Mouse (Mus musculus) CH12F3 (cell line): ENCODE data around the gene Edn2.

Experiments used
- in situ Hi-C: fragments of 300-500 bp; cut with MboI; formaldehyde crosslinking; loops from 2 replicates; pipeline ENCODE4 v1.14.3; 2020; ENCODE audit warnings: low sequenced_read_pairs

The Edn2 gene

DNA sequence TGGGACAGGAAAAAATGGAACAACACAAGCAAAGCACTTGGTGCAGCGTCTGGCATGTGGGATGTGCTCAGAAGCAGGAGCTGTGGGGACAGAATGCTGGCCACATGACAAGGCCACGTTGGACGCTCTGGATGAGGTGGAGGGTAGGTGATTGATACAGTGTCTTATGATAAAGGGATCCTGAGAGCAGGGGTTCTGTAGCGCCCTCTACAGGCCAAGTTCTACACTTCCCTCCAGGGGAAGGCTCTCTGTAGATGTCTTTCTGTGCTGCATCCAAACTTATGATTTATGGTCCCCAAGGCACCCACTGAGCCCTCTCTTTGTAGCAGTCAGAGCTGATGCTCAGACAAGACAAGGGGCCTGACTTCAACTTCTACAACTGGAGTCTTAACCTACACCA, 8.4 kb upstream of the Edn2 start:
- in situ Hi-C loops: no loop called here

DNA sequence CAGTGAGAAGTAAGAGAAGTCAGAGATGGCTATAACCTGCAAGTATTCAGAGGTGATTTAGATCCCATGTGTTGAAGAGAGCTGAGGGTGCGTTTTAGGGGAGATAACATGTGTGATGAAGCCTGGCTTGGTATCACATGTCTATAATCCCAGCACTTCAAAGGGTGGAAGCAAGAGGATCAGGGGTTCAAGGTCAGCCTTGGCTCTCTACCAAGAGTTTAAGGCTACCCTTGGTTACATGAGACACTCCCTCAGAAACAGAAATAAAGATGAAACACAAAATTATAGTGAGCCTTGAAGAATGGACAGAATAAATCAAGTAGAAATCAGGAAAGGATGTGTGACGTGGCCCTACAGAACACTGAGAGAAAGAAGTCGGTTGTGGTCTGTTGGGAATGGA, 7.3 kb upstream of the Edn2 start:
- in situ Hi-C loops: no loop called here

DNA sequence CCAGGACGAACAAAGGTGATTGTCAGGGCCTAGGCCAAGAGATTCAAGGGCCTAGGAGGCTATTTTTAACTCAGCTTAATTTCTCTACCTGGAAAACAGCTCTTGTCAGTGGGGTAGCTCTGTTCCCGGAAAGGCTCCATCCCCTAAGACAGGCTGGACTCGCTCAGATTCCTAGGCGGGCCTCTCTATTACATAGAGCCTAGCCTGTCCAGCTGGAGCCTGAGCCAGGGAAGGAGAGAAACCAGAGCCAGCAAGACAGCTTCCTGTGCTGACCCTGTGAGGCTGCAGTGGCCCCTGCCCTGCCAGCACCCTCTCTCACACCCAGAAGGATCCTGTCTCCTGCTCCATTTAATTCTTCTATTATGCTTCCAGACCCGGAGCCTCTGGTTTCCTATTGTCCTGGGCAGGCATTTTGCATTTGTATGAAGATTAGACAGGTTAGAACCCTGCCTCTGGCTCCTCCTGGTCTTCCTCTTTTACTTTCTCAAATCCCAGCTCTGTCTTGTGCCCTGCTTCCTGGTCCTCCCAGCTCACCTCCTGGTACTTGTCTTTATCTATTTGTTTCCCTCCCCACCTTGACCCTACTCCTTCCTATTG, 2.2 kb upstream of the Edn2 start:
- in situ Hi-C loops: no loop called here

DNA sequence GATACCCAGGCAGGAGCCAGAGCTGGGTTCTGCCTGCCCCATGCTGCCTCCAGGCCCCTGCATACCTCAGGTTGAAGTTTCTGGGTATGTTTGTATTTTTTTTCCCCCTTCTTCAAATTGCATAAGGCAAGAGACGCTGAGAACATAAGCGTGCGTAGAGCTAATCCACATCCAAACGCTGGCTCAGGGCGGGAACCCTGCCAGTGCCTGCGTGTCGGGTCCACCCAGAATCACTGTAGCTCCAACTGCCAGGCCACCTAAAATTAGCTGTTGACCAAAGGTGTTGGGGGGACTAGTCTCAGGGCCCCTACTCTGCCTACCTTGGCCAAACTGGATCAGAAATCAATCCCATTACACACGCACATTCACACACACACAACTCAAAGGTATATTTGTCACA, 1.6 kb downstream of the Edn2 start:
- in situ Hi-C loops: no loop called here

DNA sequence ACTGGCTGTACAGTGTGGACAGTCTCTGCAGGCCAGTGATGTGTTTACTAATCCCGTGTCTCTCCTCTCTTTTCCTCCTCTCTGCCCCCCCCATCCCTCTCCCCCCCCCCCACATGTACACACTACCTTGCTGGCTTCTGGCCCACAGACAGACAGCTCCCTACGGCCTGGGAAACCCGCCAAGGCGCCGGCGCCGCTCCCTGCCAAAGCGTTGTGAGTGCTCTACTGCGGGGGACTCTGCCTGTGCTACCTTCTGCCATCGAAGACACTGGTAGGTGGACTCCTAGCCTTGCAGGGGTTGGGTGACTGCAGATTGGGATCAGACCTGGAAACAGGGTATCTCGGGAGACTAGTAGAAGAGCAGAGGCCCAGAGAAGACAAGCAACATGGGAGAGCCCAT, 2.2 kb downstream of the Edn2 start:
- in situ Hi-C loops: no loop called here

DNA sequence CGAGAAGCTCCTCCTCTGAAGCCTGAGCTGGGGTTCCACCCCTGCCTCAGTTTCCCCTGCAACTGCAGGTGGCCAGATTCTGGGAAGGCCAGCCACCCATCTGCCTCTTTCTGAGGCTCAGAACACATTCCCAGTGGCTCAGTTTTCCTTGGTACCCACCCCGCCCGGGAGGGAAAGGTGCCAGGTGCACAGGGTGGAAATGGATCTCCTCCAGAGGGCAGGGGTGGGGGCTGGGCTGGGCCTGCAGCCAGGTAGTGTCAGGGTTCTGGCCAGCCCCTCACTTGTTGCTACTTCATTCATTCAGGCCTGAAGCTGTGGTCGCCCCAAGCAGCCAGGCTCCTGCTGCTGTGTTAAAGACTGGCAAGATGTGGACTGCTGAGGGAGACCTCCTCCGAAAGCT, 3.3 kb downstream of the Edn2 start:
- in situ Hi-C loops: no loop called here

DNA sequence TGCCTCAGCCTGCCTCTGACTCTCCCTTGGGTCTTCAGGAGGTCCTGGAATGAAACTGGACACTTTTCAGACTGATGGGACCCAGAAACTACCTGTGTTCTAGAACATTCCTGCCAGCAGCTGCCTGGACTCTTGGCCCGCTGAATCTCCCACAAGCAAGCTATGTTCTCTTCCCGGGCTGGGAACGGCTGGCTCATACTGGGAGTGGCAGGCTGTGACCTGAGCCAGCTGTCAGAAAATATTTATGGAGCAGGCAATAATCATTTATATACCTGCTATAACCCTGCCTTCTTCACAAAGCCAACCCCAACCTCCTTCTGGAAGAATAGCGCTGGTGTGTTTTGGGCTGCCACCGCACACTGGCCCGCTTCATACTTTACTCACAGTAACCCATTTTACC, 6.8 kb downstream of the Edn2 start:
- in situ Hi-C loops: no loop called here

DNA sequence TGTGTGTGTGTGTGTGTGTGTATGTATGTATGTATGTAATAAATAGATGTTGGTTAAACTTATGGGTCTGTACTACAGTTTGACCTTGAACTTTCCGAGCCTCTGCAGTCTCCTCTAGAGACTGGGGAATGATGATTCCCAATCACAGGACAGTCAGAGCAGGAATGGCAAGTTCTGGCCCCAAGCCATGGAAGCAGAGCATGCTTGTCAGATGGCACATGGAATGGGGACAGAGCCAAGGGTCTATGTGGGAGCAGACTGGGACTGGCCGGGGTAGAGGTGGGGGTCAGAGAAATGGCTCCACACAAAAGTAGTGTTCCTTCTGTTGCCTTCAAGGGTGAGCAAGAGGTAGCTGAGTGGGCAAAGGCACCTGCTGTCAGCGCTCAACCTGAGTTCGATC, 7.3 kb downstream of the Edn2 start:
- in situ Hi-C loops: no loop called here

DNA sequence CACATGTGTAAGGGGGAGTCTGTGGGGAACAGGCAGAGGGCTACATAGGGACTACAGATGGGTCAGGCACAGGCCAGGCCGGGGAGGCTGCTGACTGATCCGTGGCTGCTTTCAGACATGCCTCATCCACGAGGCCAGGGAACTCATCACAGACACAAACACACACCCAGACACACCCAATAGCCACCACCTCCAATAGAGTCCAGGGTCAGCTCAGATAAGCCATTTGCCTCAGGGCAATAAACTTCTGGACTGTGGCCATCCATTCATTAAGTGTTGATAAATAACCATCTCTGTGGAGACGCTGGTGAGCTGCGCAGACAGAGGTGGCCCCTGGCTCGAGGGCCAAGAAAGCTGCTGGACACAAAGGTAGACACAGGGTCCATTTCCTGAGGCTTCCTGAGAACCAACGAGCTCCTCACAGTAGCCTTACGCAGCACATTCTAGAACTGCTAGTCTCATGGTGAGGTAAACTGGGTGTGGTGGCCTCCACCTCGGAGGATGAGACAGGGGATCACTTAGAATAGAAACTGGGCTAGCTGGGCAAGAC, 9.5 kb downstream of the Edn2 start:
- in situ Hi-C loops: no loop called here

DNA sequence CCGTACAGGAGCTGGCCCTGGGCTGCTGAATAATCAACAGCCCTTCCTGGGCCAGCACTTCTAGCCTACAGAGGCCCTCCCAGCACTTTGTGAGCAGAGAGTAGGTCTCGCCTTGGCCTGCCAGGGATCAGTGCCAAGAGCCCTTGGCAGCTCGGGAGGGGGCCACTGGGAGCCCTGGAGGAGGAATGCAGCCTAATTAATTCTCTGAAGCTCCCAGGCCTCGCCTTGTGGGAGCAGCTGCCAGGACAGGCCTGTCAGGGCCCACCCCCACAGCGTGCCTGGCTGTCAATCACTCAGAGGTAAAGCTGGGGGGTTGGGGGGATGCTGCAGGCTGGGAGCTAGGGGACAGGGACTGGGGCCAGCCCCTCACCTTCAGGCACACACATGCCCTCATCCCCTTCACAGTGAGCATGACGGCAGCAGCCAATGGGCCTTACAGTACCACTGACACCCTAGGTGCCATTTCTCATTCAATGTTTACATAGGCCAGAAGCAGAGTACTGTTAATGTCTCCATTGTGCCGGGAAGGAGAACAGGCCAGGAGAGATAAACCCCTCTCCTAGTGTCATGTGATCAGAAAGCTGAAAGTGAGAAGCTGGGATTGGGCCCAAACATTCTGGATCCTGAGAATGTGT, 11.2 kb downstream of the Edn2 start:
- in situ Hi-C loops: no loop called here

DNA sequence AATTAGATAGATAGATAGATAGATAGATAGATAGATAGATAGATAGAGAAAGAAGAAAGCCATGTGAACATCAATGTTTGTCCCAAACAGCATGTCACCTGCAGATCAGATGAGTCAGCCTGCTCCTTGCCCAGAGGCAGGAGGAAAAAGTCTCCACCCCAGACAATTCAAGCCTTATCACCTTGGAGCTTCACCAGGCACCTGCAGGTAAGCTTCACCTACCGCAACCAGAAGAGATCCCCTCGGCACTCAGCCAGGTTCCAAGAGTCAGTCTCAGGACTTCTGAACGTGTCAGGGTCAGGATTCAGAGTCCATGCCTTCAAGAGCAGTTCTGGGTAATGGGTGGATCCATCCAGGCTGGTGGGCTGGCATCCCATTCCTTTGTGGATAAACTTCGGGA, 18.1 kb downstream of the Edn2 start:
- in situ Hi-C loops: no loop called here

DNA sequence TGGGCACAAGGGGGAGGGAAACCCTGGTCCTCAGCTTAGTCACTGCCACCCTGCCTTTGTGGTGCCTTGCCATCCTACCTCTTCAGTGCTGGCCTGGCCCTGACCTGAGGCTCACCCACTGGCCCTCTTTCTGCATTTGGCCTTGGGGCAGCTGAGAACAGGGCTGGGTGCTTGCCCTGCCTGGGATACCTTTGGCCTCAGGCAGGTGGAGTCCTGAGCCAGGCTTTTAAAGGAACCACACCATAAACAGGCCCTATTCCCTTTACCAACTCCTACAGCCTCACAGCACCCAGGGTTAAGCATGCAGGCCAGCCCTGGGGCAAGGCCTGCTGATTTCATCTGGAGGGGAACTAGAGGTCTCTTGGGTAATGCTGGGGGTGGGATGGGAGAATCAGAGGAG, 19.5 kb downstream of the Edn2 start:
- in situ Hi-C loops: no loop called here

DNA sequence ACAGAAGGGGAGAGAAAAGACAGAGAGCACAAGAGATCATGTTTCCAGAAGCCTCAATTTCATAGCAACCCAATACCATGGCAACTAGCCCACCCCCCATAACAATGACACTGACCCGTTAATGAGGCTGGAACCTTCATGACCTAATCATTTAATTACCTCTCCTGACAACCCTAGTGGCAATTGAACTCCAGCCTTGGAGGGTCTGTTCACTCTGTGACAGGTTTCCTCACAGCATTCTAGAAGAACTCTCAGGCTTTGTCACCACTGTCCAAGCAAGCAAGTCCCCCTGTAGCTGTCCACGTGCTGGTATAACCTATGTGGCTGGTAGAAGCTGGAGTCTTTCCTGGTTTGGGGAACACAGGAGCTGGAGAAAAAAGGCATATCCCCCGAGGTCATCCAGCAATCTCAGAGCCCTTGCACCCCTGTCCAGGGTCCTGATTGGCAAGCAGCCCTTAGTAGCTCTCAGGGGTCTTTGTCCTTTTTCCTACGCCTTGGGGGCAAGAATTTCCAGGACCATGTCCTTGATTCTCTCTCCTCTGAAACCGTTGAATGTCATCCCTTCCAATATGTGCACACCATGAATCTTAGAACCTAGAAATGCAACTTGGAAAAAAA, 23.5 kb downstream of the Edn2 start:
- in situ Hi-C loops: no loop called here

DNA sequence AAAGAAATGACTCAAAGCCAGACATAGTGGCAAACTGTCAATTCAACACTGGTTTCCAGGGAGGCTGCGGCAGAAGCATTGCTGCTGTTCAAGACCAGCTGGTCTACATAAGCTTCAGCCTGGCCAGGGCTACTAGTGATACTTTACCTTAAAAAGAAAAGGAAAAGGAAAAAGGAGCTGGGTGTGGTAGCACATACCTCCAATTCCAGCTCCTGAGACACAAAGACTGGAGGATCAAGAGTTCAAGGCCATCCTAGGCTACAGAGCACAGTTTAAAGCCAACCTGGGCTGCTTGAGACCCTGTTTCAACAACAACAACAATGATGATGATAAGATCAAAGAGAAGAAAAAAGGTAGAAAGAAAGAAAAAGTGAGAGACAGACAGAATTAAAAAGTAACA, 25.4 kb downstream of the Edn2 start:
- in situ Hi-C loops: no loop called here

DNA sequence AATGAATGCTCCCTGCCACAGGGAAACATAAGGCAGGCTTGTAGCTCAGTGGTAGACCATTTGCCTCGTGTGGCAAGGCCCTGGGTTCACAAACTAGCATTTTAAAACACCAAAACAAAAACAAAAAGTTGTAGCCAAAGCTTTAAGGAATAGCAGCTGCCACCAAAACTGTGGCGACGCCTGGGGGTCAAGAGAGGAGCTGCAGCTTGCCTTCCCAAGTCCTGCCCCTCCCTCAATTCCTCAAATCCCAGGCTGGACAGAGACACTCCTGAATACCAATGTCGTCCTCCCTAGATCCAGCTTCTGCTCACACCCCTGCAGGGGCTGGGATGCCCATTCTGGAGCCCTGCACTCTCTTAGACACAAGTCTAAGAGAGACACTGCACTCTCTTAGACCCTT, 25.9 kb downstream of the Edn2 start:
- in situ Hi-C loops: no loop called here

DNA sequence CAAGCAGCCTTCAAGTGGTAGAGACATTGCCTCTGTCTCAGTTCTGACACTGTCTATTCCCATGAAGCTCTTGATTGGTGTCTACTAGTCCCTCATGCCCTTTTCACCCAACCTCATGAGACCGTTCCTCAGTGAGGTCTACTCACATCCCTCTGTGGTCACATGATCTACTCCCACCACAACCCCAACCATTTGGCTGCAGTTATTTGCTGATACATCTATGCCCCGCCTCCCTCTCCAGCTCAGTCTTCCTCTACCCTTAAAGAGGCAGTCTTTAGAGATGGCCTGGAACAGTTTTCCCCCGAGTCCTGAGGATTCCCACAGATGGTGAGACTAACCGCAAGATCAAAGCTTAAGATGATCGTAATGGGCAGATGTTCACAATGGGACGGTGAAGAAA, 27.2 kb downstream of the Edn2 start:
- in situ Hi-C loops: no loop called here

DNA sequence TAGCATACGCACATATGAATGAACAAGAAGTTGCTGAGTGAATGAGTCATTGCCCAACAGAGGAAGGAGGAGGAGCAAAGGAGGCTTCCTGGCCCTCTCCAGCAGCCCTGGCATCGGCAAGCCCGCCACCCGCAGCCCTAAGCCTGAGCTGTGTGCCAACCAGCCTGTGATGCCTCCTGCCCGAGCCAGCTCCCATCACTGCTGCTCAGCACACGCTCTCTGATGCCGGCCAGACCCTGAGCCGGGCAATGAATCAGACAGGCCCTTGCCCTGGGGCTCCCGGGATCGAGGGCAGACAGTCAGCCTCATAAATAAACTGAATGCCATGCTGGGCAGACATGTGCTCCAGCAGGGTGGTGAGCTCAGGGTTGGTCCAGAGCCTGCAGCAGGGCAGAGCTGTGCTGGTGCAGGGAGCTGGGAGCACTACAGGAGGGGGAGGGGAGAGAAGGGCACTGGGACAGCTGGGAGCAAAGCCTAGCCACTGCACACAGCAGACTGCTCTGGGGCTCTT, 27.7 kb downstream of the Edn2 start:
- in situ Hi-C loops: no loop called here

DNA sequence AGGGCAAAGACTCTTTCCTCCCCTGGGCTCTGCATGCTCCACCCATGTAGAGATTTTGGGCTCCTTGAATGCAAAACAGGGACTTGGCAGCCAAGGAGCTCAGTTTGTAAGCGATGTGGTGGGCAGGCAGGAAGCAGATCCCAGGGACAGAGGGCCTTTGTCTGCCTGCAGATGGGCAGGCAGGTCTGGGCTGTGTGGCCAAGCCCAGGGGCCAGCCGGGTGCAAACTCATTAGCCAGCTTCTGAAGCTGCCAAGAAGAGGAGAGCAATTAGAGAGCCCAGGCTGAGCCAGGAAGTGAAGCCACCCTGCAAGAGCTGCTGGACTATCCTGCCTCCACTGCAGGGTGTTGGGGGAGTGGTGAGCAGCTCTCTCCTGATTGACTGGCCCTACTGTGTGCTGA, 28.9 kb downstream of the Edn2 start:
- in situ Hi-C loops: no loop called here

DNA sequence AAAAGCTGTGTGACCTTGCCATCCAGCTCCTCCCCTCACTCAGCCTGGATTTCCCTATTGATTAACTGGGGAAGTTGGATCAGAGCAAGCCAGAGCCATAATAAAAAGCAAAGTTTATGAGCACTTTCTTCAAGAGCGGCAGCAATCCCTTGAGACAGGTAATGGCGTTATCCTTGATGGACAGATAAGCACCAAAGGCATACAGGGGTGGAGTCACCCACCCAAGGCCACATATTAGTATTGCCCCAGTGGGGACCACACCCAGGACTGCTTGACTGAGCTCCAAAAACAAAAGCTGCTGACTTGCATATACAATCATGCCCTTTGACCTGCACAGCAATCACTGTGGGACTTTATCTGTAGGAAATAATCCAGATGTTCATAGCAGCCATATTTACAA, 31.0 kb downstream of the Edn2 start:
- in situ Hi-C loops: no loop called here

DNA sequence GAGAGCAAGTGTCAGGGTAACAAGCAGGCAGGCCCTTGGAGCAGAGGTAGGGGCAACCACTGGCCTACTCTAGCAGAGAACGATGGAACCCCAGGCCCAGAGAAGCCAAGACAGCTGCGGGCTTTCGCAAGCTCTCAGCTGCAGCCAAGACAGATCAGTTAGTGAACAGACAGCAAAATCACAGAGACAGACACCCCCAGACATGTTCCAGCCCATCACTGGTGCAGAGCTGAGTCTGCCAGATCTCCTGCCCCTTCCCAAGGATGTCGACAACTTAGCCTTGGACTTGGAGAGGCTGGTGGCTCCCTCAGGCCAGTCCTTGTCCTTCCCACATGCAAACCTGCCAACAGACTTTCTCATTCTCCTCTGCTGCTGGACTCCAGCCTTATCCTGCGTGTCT, 33.0 kb downstream of the Edn2 start:
- in situ Hi-C loops: no loop called here

DNA sequence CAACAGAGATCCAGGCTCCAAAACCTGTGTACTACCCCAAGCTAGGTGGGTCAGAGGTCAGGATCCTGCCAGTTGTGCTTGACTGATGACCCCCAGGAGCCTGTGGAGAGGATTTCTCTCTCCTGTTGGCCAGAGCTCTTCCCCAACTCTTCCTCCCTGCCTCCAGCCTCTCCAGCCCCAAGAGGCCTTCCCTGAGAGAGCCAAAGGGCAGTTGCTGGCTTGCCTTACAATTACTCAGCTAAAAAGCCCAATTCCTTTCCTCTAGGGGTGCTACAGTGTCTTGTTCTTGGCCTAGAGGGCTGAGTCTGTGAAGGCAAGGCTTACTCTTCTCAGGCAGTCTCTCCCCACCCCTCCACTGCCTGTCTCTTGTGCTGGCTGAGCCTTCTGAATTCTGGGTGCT, 34.0 kb downstream of the Edn2 start:
- in situ Hi-C loops: no loop called here

DNA sequence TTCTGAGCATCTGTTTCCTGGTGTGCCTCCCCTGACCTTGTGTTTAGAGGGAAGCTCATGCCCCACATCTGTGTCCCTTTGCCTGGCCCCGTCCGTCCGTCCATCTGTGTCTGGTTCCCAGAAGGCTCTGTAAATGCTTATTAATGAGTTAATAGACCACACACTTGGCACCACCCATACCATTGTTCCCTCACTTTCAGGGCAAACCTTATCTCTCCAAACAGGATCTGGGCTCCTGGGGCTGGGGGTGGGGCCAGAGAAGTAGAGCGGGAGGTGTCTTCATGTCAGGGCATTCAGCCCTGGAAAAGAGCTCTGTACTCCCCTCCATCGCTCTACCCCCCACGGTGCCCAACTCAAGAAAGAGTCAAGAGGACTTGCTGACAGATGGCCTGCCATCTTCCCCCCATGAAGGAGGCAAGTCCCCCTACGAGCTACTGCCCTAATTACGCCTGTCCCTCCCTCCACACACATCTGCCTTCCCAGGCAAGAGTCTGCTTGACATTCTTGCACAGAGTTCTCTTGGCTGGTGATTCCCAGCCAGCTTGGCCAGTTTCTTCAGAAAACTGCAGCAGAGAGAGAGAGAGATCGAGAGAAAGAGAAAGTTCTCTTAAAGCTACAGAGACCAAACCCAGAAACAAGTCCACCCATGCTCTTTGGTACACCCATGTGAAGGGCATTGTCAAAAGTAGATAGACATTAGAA, 38.3 kb downstream of the Edn2 start:
- in situ Hi-C loops: no loop called here
